Mouse (Mus musculus) kidney, postnatal 10 days (tissue): ENCODE data around the gene Cd59b.
"Not testable (repeated sequence)": the region's sequence is repeated elsewhere in the genome, so short reads cannot be mapped to it uniquely, and the experiment has no call there.

ENCODE experiments used
- DNase-seq: peaks from one replicate; pipeline ENCODE4 v3.0.0; 2021; ENCODE audit warnings: mixed read lengths

Cd59b gene

DNA sequence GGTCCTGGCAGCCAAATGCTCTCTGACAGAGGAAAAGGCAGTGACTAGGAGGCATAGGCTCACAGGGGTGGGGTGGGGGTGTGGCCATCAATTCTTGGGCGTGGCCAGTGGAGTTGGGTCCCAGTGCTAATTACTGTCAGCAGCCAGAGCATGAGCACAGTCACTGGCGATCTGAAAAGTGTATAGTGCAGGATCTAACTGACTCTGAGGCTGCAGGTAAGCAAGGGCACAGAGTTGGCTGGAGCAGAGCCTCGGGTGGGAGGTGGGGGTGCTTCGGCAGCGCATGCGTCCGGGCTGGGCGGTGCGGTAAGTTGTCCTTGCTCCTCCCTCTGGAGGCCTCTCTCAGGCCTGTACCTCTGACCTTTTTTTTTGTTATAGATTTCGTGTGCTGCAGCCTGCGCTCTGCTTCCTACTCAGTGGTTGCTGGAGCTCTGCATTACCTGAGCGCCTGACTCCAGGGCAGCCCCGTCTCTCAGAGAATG, at the start of gene Cd59b:
Cd59b (plus strand) TSS at position 146 of the 482 bp plus-strand sequence.
- peak; percentile 75 for DNase-seq

DNA sequence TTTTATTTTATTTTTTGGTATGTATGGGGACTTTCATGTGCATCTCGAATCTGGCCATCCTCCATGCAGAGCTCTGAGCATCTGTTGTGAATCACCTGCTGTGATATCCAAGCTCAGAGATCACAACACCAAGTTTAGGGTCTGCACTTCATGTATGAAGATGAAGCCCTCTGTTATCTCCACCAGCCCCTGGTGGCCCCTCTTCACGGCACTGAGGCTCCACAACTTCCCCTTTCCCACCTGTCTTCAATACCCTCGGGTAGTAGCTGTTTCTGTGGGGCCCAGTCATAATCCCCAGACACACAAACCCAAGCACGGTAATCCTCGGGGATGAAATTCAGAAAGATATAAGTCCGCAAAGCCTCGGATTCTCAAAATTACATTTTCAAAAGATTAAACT, 46.6 kb upstream of the Cd59b start:
- DNase-seq = no peak

DNA sequence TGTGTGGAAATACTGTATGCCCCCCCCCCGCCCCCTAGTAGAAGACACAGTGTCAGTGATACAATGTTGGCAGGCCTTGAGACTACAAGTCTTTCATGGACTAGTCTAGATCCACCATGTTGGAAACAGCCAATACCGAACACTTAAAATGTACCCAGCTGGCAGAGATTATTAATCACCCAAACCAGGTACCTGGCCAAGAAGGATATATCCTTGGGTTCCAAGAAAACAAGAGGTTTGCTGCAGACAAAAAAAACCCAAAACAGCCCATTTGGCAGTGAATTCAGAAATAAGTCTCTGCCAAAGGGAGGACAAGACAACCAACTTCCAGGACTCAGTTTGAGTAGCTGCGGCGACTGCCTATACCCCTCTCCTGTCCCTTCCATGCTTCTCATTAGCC, 45.0 kb upstream of the Cd59b start:
- no peak for DNase-seq

DNA sequence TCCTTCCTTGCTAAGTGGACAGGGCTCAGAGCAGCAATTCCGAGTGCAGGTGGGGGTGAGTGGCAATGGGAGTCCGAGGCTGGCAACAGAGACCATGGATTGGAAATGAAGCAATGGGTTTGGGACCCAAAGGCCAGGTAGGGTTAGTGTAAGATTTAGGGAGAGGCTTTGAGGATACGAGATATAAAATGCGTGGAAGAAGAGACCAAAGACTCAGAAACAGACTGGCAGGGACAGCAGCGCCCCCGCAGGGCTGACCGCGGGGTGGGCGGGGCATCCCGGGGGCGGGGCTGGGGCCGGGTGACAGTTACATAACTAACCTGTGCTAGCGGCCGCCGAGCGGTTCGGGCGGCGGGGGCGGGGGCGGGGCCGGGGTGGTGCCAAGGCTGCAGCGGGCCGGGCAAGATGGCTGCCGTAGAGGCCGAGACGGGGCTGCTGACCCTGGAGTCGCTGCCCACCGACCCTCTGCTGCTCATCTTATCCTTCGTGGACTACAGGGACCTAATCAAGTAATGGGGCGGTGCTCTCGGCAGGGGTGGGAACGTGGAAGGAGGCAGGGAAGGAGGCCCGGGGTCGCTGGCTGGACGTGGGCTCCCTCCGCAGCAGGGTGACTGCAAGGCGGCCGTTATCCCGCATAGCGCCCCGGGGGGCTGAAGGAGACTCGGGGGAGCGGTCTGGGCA, 42.1 kb upstream of the Cd59b start, which contains the start of gene Fbxo3:
Fbxo3 (plus strand) TSS at position 264 of the 681 bp plus-strand sequence.
- DNase-seq = peak; percentile 94

DNA sequence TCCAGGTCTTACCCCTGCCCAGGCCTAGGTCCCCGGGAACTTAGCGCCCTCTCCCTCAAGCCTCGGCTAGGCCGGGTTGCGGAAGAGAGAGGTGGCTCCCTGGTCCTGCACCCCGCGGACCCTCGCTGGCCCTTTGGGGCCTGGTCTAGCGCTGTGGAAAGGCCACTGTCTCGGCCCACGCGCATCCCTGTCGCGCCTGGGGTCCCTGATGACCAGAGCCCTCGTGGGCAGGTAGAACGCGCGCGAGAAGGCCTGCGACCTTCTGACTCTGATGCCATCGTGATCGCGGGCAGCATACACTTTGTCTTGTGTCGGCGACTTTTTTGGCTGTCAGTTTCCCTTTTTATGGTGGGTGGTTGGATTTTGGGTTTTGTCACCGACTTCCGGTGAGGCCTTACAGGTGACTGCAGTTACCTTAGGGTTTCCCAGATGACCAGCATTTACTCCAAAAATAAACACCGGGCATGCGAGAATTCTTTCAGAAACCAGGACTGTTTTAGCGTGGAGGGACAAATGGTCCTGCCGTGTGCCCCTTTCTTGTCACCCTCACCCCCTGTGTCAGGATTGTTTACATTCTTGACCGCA, 41.4 kb upstream of the Cd59b start, which contains the start of gene 4931422A03Rik:
4931422A03Rik (minus strand) TSS at position 223 of the 585 bp plus-strand sequence.
- no peak for DNase-seq

DNA sequence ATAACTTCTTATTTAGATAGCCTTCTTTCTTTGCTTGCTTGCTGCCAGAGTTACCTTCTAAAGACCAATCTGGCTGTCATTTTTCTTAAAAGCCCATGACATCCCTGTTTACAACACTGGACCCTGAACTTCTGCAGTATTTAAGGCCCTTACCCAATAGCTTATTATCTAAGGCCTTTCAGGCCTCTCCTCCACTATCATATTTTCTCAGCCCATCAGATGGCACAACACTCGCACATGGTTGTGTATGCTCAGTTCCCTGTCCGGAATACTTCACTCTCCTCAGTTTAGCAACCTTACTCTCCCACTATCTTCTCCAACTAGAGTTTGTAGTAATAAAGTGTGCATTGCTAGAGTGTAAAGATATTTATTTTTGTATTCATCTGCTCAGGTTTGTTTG, 40.6 kb upstream of the Cd59b start:
- DNase-seq = no peak

DNA sequence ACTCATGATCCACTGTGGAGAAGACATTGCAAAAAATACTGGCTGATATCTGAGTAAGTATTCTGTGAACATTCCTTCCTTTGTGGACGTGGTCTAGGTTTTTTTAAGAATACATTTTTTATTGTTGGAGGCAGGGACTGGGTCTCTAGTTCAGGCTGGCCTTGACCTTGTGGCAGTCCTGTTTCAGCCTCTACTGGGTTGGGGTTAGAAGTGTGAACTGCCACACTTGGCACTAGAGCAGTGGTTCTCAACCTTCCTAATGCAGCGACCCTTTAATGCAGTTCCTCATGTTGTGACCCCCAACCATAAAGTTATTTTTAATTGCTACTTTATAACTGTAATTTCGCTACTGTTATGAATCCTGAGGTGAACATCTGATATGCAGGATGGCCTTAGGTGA, 39.3 kb upstream of the Cd59b start:
- no peak for DNase-seq

DNA sequence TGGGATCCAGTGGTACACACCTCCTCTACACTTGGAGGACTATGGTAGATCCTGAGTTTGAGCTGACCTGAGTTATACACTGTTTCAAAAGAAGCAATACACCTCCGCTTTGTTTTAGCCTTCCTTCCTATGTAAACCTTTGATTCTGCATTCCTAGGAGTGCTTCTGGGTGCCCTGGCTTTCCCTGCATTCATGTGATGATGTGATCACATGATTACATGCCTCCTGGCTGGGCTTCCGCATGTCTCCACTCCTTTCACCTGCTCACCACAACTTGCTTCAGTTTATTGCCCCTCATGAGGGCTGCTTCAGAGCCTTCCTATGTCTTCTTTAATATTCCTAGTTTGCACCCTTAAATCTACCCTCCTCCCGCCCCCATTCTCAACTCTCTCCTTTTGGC, 37.6 kb upstream of the Cd59b start:
- no peak for DNase-seq

DNA sequence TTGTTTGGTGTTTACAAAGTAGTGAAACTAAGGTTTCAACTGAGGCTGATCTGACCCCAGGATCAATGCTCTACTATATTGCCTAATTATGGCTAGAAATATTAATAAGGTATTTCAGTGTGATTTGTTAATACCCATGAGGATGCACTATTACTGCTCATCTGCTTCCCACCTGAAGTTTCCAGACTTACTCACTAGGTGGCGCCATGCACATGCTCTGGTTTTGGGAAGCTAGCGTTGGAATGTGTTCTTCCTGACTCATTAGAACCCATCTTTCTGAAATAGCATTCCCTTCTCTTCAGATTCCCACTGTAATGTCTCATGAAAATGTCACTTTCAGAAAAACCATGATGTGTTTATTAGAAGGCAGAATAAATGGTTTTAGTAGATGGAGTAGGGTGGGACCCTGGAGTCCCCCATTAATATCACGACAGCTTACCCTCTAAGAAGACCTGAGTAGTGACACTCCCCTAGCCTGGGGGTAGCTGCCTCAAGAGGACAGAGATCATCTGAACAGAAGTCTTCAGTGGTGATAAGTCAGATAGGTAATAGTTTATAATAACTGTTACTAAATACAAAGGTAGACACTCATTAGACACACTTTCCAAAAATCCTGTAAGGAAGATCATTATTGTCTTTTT, 34.7 kb upstream of the Cd59b start:
- peak; percentile 77 for DNase-seq

DNA sequence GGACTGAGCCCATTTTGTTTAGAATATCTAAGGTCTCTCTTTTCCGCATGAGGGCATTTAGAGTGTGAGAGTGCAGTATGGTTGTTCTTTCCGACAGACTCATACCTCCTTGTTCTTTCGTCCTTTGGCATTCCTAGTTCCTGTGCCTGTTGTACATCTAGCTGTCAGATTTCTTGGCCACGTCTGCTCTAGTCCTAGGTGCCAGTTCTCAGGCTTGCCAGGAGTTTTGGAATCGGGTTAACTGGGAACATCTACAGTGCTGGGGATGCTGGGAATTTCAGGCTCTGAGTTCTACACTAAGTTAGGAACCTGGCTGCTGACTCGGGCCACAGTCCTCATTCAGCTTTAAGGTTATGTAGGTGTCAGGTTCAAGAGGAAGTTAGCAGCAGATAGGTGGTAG, 34.1 kb upstream of the Cd59b start:
- DNase-seq = no peak

DNA sequence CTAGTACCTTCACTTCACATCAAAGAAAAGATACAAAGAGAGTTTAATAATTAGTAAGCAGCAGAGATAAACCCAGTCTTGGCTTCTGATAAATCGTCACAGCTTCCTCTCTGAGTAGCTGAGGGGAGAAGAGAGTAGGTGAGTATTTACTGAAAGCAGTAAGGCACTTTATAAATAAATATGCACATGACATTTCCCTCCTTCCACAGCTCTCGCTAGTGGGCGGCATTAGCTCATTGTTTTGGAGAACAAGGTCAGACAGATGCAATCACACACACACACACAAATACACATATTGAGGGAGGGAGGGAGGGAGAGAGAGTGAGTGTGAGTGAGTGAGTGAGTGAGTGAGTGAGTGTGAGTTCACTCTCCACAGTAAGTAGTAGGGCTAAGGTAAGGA, 33.3 kb upstream of the Cd59b start:
- no peak for DNase-seq

DNA sequence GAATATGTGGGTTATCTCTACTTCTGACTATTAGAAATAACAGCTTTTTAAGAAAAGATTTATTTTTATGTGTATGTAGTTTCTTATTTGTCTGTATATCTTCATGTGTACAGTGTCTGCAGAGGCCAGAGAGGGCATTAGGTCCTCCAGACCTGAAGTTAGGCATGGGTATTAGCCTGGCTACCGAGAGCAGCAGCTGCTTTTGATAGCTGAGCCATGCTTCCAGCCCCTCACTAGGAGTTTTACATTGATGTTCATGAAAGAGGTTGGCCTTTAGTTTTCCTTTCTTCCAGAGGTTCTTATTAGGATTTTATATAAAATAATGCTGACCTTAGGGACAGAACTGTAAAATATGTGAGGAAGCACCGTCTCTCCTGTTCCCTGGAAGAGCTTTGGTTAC, 31.4 kb upstream of the Cd59b start:
- no peak for DNase-seq

DNA sequence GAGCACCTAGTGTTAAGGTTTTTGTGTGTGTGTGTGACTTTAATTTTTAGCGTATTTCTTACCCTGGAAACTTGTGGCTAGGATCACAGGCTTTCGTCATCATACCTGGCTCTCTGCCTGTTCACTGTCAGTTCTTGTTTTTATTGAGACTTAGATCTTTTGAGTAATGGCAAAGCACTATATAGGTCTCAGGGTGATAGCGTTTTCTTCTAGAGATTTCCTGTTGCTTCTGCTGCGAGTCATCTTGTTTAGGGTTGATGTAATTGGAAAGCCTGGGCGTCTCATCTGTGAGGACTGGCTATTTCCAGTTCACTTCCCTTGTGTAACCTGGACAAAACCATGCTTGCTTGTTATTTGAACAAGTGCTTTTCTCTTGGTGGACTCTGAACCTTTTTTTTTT, 28.0 kb upstream of the Cd59b start:
- DNase-seq = no peak

DNA sequence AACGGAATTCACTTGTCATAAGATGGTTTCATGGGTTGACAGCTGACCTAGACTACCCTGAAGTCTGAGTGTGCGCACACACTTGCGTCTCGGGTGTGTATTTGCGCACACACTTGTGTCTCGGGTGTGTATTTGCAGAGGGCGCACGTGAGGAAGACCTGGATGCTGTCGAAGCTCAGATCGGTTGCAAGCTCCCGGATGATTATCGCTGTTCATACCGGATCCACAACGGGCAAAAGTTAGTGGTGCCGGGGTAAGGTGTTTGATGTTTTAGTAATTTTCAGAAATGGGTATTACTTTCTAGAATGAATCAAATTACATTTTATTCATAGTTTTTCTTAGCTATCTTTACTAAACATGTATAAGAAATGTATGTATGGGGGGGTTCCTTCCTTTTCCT, 26.9 kb upstream of the Cd59b start:
- no peak for DNase-seq

DNA sequence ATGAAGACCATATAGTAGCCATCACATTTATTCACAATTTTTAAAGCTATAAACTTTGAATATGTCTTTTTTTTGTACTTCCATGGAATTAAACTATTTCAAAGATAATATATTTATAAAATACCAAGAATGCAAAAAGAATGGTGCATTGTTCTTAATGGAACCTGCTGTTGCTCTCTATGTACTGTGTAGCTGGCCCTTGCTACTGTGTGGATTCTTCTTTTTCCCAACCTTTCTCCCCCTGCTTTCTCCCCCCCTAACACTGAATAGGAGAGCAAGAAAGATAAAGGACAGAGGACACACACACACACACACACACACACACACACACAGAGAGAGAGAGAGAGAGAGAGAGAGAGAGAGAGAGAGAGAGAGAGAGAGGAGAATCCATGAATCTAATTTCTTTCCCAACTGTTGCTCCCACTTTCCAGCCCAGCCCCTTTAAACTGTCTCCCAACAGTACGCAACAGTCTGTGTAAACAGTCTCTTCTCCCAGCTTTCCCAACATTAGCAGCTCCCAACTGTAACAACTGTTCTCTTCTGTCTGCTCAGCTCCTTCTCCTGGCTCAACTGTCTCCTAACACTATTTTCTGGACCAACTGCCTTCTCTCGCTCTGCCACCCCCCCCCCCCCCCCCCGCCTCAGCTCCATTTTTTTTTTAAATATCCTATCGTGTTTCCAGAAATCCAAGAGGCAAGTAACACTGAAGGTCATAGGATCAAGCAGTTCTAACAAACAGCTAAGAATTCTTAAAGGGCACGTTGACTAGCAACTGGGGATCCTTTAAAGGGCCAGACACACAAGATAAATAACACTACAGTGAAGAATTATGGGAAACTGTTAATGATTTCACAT, 25.8 kb upstream of the Cd59b start:
- no peak for DNase-seq

DNA sequence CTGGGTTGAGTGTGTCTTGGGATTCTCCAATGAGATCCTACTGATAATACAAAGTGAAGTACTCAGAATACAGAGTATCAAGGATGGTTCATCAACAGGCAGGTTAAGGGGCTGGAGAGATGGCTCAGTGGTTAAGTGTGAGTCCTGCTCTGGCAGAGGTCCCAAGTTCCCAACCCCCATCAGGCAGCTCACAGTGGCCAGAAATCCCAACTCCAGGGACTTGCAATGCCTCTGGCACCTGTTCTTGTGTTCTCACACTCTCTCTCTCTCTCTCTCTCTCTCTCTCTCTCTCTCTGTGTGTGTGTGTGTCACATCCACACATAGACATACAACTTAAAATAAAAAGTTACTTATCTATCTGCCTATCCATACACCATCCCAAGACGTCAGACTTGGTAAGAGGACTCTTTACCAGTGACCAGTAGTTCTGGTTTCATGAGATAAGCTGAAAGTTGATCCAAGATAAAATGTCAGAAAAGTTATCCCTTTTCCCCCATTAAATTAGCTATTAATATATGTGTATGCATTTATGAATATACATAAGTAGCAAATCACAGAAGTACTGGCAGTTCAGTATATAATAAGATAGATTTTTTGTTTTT, 25.1 kb upstream of the Cd59b start:
- peak; percentile 41 for DNase-seq

DNA sequence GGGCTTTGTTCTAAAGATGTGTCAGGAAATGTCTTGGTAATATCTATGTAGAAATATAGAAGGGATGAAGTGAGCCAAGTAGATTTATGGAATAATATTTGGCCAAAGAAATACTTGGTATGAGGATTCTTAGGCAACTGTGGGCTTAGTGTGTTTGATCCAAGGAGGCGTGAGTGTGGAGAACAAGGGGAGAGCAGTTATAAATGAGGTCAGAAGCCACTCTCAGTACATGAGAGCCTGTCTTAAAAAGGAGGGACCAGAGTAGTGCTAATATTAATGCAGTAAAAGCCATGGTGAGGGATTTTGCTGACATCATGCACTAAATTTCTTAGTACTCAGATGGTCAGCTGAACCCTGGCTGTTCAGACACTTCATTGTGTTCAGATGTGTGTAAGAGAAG, 11.3 kb upstream of the Cd59b start:
- no peak for DNase-seq

DNA sequence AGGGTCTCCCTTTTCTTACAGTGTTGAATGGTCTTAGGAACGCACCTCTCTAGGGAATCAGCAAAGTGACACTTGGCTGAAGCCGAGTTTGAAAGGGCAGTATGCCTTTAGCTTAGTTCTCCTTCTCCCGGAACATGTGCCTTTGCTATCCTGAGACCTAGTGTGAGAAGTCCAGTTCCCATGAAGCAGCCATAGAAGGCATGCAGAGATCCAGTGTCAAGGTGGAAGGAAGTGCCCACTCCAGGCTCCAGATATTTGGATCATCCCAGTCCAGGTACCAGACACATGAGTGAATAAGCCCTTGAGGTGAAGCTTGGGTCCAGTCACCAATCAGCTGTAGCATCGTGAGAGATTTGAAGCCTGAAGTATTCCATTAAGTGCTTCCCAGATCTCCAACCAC, 10.7 kb upstream of the Cd59b start:
- no peak for DNase-seq

DNA sequence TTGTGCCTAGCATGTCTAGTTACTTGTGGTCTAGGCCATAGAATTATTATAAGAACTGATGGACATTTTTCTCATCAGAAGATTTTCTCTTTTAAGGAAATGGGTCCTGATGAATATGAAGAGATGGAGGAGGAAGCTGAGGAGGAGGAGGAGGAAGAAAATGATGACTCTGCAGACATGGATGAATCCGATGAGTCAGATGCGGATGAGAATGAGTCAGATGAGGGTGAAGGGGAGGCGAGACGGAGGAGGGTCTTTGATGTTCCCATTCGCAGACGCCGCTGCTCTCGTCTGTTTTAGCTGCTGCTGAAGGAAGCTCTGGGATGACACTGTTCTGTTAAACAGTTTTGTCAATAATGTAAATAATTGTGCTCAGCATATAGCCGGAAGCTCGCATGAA, 9.9 kb upstream of the Cd59b start:
- no peak for DNase-seq

DNA sequence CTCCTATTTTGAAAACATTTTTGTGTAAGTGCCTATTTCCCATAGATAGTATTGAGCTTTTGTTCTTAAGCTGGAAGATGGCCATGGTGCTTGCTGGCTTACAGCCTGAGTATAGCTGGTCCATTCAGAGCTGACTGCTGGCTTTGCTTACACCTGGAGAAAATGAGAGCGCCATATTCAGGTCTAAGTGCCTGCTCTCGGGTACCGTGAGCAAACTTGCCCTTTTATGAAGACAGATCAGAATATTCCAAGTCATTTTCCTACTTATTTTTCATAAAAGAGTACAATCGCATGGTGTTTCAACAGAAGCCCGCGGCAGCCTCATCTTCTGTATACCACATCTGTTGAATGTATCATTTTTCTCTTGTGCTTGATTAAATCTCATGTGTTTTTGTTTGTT, 8.7 kb upstream of the Cd59b start:
- DNase-seq = no peak

DNA sequence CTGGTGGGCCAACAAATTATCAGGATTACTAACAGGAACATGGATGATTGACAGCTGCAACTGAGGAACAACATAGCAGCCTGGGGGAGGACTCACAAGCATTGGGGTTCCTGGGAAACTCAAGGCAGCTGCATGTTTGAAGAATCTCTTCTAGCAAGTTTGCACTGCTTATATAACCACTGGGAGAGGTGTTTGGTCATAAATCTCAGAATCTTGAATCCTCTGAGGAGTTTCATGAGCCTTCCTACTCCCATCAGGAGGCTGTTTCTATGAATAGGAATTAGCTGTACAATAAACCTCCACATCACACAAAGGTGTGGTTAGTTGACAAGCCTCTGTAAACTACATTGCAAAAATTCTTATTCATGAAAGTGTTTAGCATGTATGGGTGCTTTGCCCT, 7.0 kb upstream of the Cd59b start:
- DNase-seq = no peak

DNA sequence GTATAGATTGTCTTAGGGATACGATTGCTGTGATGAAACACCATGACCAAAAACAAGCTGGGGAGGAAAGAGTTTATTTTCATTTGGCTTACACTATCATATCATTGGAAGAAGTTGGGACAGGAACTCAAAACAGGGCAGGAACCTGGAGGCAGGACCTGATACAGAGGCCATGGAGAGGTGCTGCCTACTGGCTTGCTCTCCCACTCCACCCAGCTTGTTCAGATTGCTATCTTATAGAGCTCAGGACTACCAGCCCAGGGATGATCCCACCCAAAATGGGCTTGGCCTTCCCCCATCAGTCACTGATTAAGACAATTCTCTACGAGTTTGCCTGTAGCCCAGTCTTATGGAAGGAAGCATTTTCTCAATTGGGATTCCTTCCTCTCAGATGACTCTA, 5.5 kb upstream of the Cd59b start:
- no peak for DNase-seq

DNA sequence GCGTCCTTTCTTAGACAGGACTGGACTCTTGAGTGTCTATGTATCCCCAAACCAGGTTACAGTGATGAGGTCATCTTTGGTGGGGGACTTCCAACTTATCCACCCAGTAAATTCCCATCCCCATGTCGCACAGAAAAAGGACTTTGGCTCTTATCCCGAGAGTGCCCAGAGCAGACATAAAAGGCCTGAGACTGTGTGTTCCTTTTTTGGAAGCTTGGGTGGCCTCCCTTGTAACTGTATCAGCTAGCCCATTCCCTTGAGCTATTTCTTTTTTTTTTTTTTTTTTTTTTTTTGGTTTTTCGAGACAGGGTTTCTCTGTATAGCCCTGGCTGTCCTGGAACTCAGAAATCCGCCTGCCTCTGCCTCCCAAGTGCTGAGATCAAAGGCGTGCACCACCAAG, 4.1 kb upstream of the Cd59b start, which contains the start of gene Gm10912:
Gm10912 (plus strand) TSS at position 301 of the 400 bp plus-strand sequence.
- DNase-seq = not testable (repeated sequence)
